Mouse (Mus musculus) brain, adult 2 months (tissue): ENCODE measurements around the gene Wdcp.
A peak's percentile ranks its signal among the peaks of the same experiment; 100 is the strongest.
"Not testable (repeated sequence)": the region's sequence is repeated elsewhere in the genome, so short reads cannot be mapped to it uniquely, and the experiment has no call there.

ENCODE experiments used
- DNase-seq: peaks from one replicate; pipeline ENCODE4 v3.0.0; 2011; ENCODE audit warnings: low read depth, low spot score

The Wdcp gene

GRCm38 (mm10) chr12:4868924-4869323, 25.8 kb downstream of the Wdcp start:
- DNase-seq, result no peak

GRCm38 (mm10) chr12:4871260-4871659, 28.2 kb downstream of the Wdcp start:
- no peak for DNase-seq

DNA sequence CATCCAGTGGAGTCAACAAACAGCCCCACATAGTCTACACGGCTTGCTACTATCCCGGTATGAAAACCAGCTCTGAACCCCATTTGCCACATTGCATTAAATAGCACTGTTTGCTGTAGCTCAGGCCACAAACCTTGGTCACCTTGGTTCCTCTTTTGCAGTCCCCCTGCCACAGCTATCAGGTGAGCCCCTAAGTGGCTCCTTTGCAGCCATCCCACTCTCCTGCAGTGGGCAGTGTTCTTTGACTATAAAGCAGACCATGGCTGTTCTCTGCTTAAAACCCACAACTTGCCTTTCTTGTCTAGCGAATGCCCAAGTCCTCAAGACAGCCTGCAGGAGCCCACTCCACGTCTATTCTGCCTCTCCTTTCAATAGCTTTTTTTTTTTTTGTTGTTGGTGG, 29.2 kb downstream of the Wdcp start:
- DNase-seq, result no peak

GRCm38 (mm10) chr12:4872983-4873477, 29.9 kb downstream of the Wdcp start:
- no peak for DNase-seq

DNA sequence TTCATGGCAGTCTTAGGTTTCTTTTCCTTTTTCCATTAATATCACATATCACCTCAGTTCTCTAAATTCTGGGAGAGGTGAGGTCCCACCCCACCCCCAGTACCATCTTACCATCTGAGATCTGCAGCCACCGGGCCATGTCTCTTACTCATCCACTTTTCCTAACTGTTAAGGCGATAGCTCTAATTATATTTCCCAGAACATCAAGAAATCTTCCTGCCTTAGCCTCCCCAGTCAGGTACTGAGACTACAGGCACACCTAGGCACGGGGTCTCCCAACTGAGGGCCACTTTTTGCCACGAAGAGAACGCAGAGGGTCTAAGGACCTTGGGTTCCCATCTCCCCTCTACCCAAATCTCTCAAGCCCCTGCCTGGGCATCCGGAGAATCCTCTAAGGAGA, 30.4 kb downstream of the Wdcp start:
- DNase-seq, result no peak

GRCm38 (mm10) chr12:4874161-4874927, 31.2 kb downstream of the Wdcp start, which contains the start of gene Mfsd2b:
Gene Mfsd2b, minus strand, starts transcription at chr12:4874359.
- DNase-seq, result peak; percentile 61

GRCm38 (mm10) chr12:4875623-4876022, 32.5 kb downstream of the Wdcp start:
- DNase-seq, result no peak

- no peak for DNase-seq
Observed at GRCm38 (mm10) chr12:4878296-4878783, 35.2 kb downstream of the Wdcp start.

DNA sequence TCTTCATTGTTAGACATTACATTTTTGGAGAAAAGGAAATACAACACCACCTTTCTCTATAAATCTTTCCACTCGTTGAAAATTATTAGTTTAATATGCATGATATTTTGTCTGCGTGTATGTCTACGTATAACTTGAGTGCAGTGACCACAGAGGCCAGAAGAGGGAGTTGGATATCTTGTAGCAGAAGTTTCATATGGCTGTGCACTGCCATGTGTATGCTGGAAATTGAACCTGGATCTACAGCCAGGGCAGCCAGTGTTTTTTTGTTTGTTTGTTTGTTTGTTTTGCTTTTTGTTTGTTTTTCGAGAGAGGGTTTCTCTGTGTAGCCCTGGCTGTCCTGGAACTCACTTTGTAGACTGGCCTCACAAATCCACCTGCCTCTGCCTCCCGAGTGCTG, 35.9 kb downstream of the Wdcp start:
- peak; percentile 19 for DNase-seq

DNA sequence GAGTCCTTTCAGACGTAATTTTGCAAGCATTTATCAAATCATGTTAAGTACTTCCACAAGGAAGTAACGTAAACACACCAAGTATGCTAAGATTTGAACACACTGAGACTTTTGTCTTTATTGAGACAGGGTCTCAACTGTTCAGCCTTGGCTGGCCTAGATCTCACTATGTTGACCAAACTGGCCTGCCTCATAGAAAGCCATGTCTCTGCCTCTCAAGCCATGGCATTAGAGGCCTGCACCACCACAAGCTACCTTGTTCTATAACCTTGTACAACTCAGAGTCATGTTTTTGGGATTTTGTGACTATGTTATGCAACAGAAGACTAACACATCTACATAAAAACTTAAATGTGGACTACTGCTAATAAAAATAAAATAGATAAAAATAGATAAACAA, 39.0 kb downstream of the Wdcp start:
- no peak for DNase-seq

DNA sequence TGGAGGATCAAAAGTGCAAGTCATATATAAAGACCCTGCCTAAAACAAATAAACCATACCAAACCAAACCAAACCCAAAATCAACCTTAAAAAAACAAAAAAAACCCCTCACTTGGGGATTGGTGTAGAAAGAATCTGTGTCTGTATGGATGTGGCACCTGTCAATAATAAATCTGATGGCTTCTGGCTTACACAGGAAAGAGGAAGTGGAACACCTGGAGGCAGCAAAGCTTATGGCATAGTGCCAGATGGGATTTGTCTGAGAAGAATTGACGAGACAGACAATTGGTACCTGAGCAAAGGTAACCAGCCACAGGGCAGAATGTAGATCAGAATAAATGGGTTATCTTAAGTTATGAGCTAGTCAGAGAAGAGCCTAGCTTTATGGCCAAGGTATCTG, 42.0 kb downstream of the Wdcp start:
- no peak for DNase-seq

DNA sequence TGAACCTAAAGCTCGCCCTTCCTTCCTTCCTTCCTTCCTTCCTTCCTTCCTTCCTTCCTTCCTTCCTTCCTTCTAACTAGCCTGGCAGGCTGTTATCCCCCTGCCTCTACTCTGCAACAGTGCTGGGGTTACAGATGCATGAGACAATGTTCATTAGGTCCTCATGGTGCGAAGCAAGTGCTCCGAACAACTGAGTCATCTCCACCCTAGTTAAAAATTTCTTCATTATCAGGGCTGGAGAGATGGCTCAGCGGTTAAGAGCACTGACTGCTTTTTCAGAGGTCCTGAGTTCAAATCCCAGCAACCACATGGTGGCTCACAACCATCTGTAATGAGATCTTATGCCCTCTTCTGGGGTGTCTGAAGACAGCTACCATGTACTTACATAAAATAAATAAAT, 43.5 kb downstream of the Wdcp start:
- DNase-seq, result not testable (repeated sequence)

DNA sequence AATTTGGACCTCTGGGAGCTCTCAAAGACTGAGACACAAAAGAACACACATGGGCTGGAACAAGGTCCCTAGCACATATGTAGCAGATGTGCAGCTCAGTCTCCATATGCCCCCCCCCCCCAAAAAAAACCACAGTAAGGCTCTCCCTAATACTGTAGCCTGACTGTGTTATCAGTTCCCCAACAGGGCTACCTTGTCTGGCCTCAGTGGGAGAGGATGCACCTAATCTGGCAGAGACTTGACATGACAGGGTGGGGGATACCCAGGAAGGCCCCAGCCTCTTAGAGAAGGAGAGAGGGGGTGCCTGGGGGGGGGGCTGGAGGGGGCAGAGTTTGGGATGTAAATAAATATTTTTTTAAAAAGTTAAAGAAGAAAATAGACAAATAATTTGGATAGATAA, 45.6 kb downstream of the Wdcp start:
- DNase-seq, result no peak

- DNase-seq, result no peak
Observed at GRCm38 (mm10) chr12:4889251-4889650, 46.1 kb downstream of the Wdcp start.

- DNase-seq, result no peak
Observed at GRCm38 (mm10) chr12:4889891-4890290, 46.8 kb downstream of the Wdcp start.

DNA sequence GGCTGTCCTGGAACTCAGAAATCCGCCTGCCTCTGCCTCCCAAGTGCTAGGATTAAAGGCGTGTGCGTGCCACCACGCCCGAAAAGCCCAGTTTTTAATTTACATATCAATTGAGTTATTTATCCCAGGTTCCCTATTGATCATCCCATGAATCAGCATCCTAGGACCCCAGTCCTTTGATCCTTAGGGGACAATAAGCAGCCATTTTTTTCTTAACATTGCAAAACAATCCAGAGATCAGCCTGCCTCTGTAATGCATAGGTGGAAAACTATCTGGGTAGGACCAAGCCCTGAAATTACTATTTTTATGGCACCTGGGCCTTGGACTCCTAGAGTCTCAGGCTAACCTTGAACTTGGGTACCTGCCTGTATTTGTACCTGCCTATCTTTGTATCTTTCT, 54.9 kb downstream of the Wdcp start:
- DNase-seq, result no peak

DNA sequence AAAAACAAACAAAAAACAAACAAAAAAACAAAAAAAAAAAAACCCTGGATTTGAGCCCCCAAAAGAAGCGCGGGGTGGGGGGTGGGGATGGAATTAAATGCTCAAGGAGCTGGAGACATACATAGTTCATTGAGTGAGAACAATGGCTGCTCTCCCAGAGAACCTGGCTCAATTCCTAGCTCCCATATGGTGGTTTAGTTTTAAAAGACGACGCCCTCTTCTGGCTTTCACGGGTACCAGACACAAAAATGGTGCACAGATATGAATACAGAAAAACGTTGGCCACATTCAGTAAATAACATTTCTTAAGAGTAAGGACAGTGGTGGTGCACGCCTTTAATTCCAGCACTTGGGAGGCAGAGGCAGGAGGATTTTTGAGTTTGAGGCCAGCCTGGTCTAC, 62.8 kb downstream of the Wdcp start:
- DNase-seq, result peak; percentile 55

GRCm38 (mm10) chr12:4906476-4906875, 63.4 kb downstream of the Wdcp start:
- DNase-seq, result no peak

DNA sequence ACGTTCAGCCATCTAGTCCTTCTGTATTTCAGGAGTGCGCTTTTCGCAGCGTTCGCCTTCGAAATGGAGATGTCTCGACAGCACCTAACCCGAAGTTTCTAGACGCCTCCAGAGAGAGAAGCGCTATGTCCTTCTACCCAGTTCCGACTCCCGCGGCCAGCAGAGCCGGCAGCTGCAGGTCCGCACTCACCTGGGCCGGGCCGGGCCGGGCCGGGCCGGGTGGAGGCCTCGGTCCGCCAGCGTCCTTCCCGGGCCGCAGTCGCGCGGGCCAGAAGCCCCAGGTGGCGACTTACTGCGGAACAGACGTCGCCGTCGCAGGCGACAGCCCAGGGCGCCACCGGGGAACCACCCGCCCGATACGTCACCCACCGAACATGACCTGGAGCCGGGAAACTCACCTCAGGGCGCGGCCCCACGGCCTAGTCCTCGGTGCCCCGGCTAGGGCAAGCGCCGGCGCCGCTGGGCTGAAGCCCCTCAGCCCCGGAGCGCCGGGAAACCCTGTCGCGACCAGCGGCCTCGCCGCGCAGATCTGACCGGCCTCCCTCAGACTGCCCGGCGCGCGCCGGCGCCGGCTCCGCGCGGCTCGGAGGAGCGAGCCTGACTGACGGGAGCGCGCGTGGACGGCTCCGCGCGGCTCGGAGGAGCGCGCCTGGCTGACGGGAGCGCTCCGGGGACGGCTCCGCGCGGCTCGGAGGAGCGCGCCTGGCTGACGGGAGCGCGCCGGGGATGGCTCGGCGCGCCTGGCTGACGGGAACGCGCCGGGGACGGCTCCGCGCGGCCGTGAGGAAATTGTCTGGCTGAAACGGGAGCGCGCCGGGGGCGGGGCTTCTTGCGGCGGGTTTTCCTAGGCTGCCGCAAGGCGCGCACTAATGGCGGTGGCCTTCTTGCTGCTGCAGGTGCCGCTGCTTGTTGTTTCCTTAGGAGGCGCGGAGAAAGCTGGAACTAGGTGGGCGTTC, 64.1 kb downstream of the Wdcp start, which contains the start of gene Ubxn2a:
TSS of gene Ubxn2a (minus strand) at position 755 of the 956 bp plus-strand sequence.
- peak; percentile 98 for DNase-seq

- DNase-seq, result no peak
Observed at GRCm38 (mm10) chr12:4908391-4908790, 65.3 kb downstream of the Wdcp start.
